ENCODE assay signal across 8 mouse cellular contexts in the genomic region with DNA sequence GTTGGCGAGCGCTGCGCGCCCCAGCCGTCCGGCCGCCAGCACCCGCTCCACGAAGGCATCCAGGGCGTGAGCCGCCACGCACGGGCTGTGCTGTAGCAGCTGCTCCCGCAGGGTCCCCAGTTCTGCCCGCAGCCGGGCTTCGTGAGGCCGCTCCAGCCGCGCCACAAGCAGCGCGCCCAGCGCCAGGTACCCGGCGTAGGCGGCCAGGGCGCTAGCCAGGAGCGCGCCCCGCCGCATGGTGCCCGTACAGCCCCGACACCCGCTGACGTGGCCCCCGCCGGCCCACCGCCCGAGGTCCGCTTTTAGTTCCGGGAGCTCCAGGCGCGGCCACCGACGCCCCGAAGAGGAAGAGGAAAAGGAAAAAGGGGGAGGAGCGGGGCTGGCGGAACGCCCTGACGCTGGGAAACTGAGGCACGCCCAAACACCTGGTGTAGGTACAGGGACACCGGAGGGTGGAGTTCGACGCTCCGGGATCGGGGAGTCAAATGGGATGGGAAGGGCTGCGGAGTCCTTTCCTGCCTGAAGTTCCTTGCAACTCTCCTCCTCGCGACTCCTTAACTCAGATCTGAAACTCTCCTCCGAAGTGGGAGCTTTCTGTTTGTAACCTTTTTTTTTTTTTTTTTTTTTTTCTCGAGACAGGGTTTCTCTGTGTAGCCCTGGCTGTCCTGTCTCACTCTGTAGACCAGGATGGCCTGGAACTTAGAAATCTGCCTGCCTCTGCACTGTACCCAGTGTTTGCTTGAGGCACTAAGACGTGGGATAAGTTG. TPM values are rescaled to one million over a fixed set of nuclear protein-coding genes. Genes with fewer than 3 reads are reported as not detected.
DNase-seq lines count a peak whose midpoint lies in the region; ATAC-seq and TF ChIP-seq lines count a peak whose summit lies in the region.

Kcnk6 (minus strand) TSS at position 269 of the 767 bp plus-strand sequence.

- no peaks in the 10 kb centered on the region for H3K36me3 ChIP-seq in ES-E14 (ENCODE audit: control insufficient read depth, insufficient read depth, low read length, poor library complexity, severe bottlenecking)
- H3K36me3 ChIP-seq in forebrain, embryonic 16.5 days (ENCODE audit: control insufficient read depth, insufficient read depth) = no peaks in the 10 kb centered on the region
- H3K36me3 ChIP-seq in hindbrain, embryonic 10.5 days = no peaks in the 10 kb centered on the region
- H3K36me3 ChIP-seq in midbrain, embryonic 15.5 days (replicated peaks) = no peaks in the 10 kb centered on the region

- DNase-seq in cerebellum, postnatal 10 days = peak; percentile 39 to 40
- DNase-seq in cerebellum, postnatal 4 days (ENCODE audit: low spot score in 2 of 2) = no peak
- no peak for DNase-seq in ES-E14 (ENCODE audit: low read depth, low spot score)
- DNase-seq in hindbrain, embryonic 10.5 days (ENCODE audit: low spot score) = peak; percentile 32
- DNase-seq in liver = peak; percentile 20
- DNase-seq in yolk sac, embryonic 10.5 days (ENCODE audit: low spot score) = no peak

- H3K27ac ChIP-seq in ES-E14 (ENCODE audit: insufficient read depth, low read depth, low read length, poor library complexity, severe bottlenecking) = no peak within 1 kb of the TSS
- no peak within 1 kb of the TSS for H3K27ac ChIP-seq in forebrain, embryonic 16.5 days (ENCODE audit: low read length)
- peak within 1 kb of the TSS; percentile 36 for H3K27ac ChIP-seq in hindbrain, embryonic 10.5 days
- no peak within 1 kb of the TSS for H3K27ac ChIP-seq in midbrain, embryonic 15.5 days

- H3K9me3 ChIP-seq in ES-E14 (ENCODE audit: control insufficient read depth, insufficient read depth, low read depth, low read length) = no peaks in the 10 kb centered on the region
- H3K9me3 ChIP-seq in forebrain, embryonic 16.5 days (ENCODE audit: control insufficient read depth, low read length) = no peaks in the 10 kb centered on the region; the same call in 1 of the 2 replicates
- 0 out of 2 replicates have a peak, but pooled peaks cover 3% of the 10 kb centered on the region for H3K9me3 ChIP-seq in hindbrain, embryonic 10.5 days
- no peaks in the 10 kb centered on the region for H3K9me3 ChIP-seq in midbrain, embryonic 15.5 days

- no peaks in the 10 kb centered on the region for H3K4me1 ChIP-seq in ES-E14 (ENCODE audit: control insufficient read depth in 2 of 2, insufficient read depth in 2 of 2, low read length in 2 of 2, poor library complexity in 1 of 2)
- peaks cover 8% of the 10 kb centered on the region for H3K4me1 ChIP-seq in forebrain, embryonic 16.5 days (replicated peaks; ENCODE audit: control insufficient read depth, insufficient read depth, low read length)
- peaks cover 9% of the 10 kb centered on the region for H3K4me1 ChIP-seq in hindbrain, embryonic 10.5 days (replicated peaks)
- H3K4me1 ChIP-seq in midbrain, embryonic 15.5 days = peaks cover 8% of the 10 kb centered on the region

- in situ Hi-C loops in ES-E14 (cut with MboI; ENCODE audit: low sequenced_read_pairs in 2 of 2, unreplicated experiment in 2 of 2) = no loop called here

- H3K4me2 ChIP-seq in forebrain, embryonic 16.5 days (ENCODE audit: low read length) = peak within 1 kb of the TSS; percentile 93
- peak within 1 kb of the TSS; percentile 94 for H3K4me2 ChIP-seq in midbrain, embryonic 15.5 days

- no peak for ATAC-seq in forebrain, embryonic 16.5 days
- ATAC-seq in midbrain, embryonic 15.5 days (replicated peaks) = 0 out of 2 replicates have a peak, but pooled peaks have one; percentile 32

- peak within 1 kb of the TSS; percentile 66 to 73 for H3K4me3 ChIP-seq in ES-E14 (ENCODE audit: insufficient read depth in 1 of 2, low read depth in 1 of 2, low read length in 2 of 2, poor library complexity in 1 of 2, severe bottlenecking in 1 of 2)
- peak within 1 kb of the TSS; percentile 51 for H3K4me3 ChIP-seq in forebrain, embryonic 16.5 days (replicated peaks; ENCODE audit: low read length)
- peak within 1 kb of the TSS; percentile 57 for H3K4me3 ChIP-seq in hindbrain, embryonic 10.5 days
- H3K4me3 ChIP-seq in midbrain, embryonic 15.5 days = peak within 1 kb of the TSS; percentile 46

- H3K9ac ChIP-seq in ES-E14 (ENCODE audit: insufficient read depth, low read depth, low read length, poor library complexity, severe bottlenecking) = peak within 1 kb of the TSS; percentile 49
- peak within 1 kb of the TSS; percentile 62 for H3K9ac ChIP-seq in forebrain, embryonic 16.5 days (replicated peaks; ENCODE audit: low read depth, low read length)
- peak within 1 kb of the TSS; percentile 54 for H3K9ac ChIP-seq in midbrain, embryonic 15.5 days

- WGBS in forebrain, embryonic 16.5 days = 2% methylated on average over 62 of the region's 62 CpGs
- 2% methylated on average over 62 of the region's 62 CpGs for WGBS in hindbrain, embryonic 10.5 days
- WGBS in midbrain, embryonic 15.5 days = 1% methylated on average over 62 of the region's 62 CpGs

- peaks cover 30% of the 10 kb centered on the region for H3K27me3 ChIP-seq in forebrain, embryonic 16.5 days (replicated peaks; ENCODE audit: control insufficient read depth, insufficient read depth, low read length)
- peaks cover 66% of the 10 kb centered on the region for H3K27me3 ChIP-seq in hindbrain, embryonic 10.5 days (ENCODE audit: insufficient read depth, poor library complexity, severe bottlenecking)
- peaks cover 44% of the 10 kb centered on the region for H3K27me3 ChIP-seq in midbrain, embryonic 15.5 days (replicated peaks)

TF ChIP-seq in ES-E14, 5 proteins besides CTCF, POLR2A, EP300 and RAD21:
- TF ChIP-seq ZC3H11A (IDR thresholded peaks at IDR 0.05; ENCODE audit: borderline replicate concordance, low read depth, low read length) (no peak), ZNF384 (IDR thresholded peaks at IDR 0.05; ENCODE audit: low read depth, low read length) (peak; percentile 65; the same call in 1 of the 2 replicates), CHD2 (IDR thresholded peaks at IDR 0.05; ENCODE audit: low read depth, low read length) (no peak)

RNA-seq across cellular contexts. Expression of gene Kcnk6, which starts in this region (rescaled TPM):
- total RNA-seq in ES-E14 (2012; rRNA removed) = 6.2 and 8.5 TPM in 2 replicates
- 0.61 and 1.1 TPM in 2 replicates for polyA plus RNA-seq in forebrain, embryonic 16.5 days (2015; fragmentation: Nextera tagmentation; extraction: Ambion mirVana)
- 0.76 and 0.97 TPM in 2 replicates for polyA plus RNA-seq in hindbrain, embryonic 10.5 days (2016; fragmentation: Nextera tagmentation; extraction: Ambion mirVana)
- 1.2 and 1.4 TPM in 2 replicates for polyA plus RNA-seq in midbrain, embryonic 15.5 days (2015; fragmentation: Nextera tagmentation; extraction: Ambion mirVana)

Comparison
In these comparisons a context has a peak if more than half of its experiments do, and no peak if none do; other contexts are left out.
1. DNase-seq: peak in cerebellum, postnatal 10 days (2 of 2) and liver (single experiment); none in cerebellum, postnatal 4 days (0 of 2), ES-E14 (single experiment) and yolk sac, embryonic 10.5 days (single experiment).
2. Peak in DNase-seq, H3K4me3 ChIP-seq and H3K27ac ChIP-seq in hindbrain, embryonic 10.5 days; RNA of the gene not detected or under 1 TPM.
3. Peak in every context shown above with its lines, with median percentiles within 50 percentile points of each other: H3K4me3 ChIP-seq and H3K9ac ChIP-seq.